Mouse (Mus musculus) spleen, adult 2 months (tissue): Measurements from ENCODE around the gene Slit3. TPM values are rescaled to one million over a fixed set of nuclear protein-coding genes. Genes with fewer than 3 reads are reported as not detected.

Experiments
- DNase-seq, 2 experiments: peaks; one replicate each; pipeline versions ENCODE4 v3.0.0 to v3.0.0-alpha.2; 2012 to 2021; ENCODE audit warnings: low spot score in 2 of 2, low read depth in 1 of 2
- H3K27ac ChIP-seq: fragments of 200-500 bp; 2 replicates; pipeline ENCODE4 v1.5.1; 2012; ENCODE audit warnings: low read length, inconsistent platforms; ENCODE audit not compliant: insufficient read depth
- H3K27me3 ChIP-seq: fragments of 200-500 bp; 2 replicates; pipeline ENCODE4 v1.6.1; 2012; ENCODE audit warnings: mild to moderate bottlenecking, moderate library complexity, low read length, inconsistent platforms; ENCODE audit not compliant: control insufficient read depth, insufficient read depth
- H3K36me3 ChIP-seq: fragments of 200-500 bp; 2 replicates; pipeline ENCODE4 v1.6.1; 2012; ENCODE audit warnings: mild to moderate bottlenecking, low read length, inconsistent platforms; ENCODE audit not compliant: control insufficient read depth, insufficient read depth
- H3K4me1 ChIP-seq: fragments of 200-500 bp; 2 replicates; pipeline ENCODE4 v1.6.1; 2011; ENCODE audit warnings: inconsistent platforms; ENCODE audit not compliant: control insufficient read depth, insufficient read depth, insufficient read length
- H3K4me3 ChIP-seq: fragments of 200-500 bp; 2 replicates; pipeline ENCODE4 v1.5.1; 2011; ENCODE audit warnings: mild to moderate bottlenecking, inconsistent platforms; ENCODE audit not compliant: insufficient read depth, insufficient read length; ENCODE audit errors: extremely low read depth
- CTCF ChIP-seq: fragments of 200-500 bp; IDR thresholded peaks from 2 replicates; pipeline ENCODE4 v1.5.1; 2011; ENCODE audit warnings: mild to moderate bottlenecking, inconsistent platforms; ENCODE audit not compliant: insufficient read depth, insufficient read length, insufficient replicate concordance; ENCODE audit errors: extremely low read depth
- POLR2A ChIP-seq: fragments of 200-500 bp; IDR thresholded peaks from 2 replicates; pipeline ENCODE4 v1.6.1; 2011; ENCODE audit warnings: low read depth, low read length, inconsistent platforms
- WGBS: fragments of 180-500 bp; shearing (Covaris S2); methylation state at CpG from one replicate; pipeline ENCODE4 v1.1.7; 2018; 5-methylcytosine and 5-hydroxymethylcytosine counted together
- polyA plus RNA-seq: library from polyadenylated mRNA; depleted of rRNA; stranded (reverse); fragments of >200 nt; gene quantifications from 2 replicates; pipeline ENCODE4 v1.2.3, GENCODE M21; 2012

Slit3 gene
- polyA plus RNA-seq, 1 experiment: 6.6 TPM

DNA sequence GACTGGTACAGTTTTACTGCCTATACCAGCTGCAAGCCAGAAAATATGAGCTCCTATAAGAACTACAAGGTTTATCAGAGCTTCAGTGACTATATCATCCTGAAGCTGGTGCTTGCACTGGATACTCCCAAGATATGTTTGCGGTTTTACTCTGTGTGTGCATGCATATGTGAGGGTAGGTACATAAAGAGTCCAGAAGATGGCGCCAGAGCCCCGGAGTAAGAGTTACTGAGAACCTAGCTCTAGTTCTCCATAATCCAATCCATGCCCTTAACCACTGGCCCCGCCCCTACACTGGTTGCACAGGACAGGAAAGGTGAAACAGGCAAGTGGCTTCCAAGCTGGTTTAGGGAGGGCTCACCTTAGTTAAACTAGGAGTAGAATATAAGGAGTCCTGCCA, 246.2 kb downstream of the Slit3 start:
- no peak for DNase-seq
- H3K27me3 ChIP-seq: no peaks in the 10 kb centered on the region
- WGBS: 81% methylated on average over 4 of the region's 4 CpGs
- H3K36me3 ChIP-seq: no peaks in the 10 kb centered on the region
- no peak overlapping the region for H3K4me3 ChIP-seq
- TF ChIP-seq POLR2A: no peak
- TF ChIP-seq CTCF: no peak
- no peak overlapping the region for H3K27ac ChIP-seq
- no peaks in the 10 kb centered on the region for H3K4me1 ChIP-seq

DNA sequence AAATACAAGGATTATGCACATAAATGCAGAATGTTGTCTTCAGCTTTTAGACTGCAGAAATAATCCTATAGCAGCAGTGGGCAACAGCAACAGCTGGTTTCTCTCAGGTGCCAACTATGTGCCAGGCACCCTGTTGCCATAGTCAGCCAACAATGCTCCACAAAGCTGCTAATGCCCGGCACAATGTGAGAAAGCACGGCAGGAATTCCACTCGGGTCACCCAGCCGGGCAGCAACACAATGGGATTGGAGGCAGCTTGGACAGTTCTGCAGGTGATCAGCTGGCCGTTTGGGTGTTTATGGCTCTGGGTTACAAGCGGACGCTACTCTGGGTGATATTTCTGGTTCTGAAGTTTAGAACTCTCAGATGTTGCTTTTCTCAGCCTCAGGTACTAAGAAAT, 248.9 kb downstream of the Slit3 start:
- WGBS: 53% methylated on average over 7 of the region's 7 CpGs
- H3K4me3 ChIP-seq: no peak overlapping the region

GRCm38 (mm10) chr11:35370705-35371104, 249.7 kb downstream of the Slit3 start:
- no peak overlapping the region for H3K27ac ChIP-seq
- H3K36me3 ChIP-seq: no peaks in the 10 kb centered on the region
- 40% methylated on average over 5 of the region's 5 CpGs for WGBS
- no peak for TF ChIP-seq POLR2A
- TF ChIP-seq CTCF: no peak
- no peaks in the 10 kb centered on the region for H3K27me3 ChIP-seq
- H3K4me3 ChIP-seq: no peak overlapping the region
- H3K4me1 ChIP-seq: no peaks in the 10 kb centered on the region
- DNase-seq: no peak

More for the DNA sequence above, 248.9 kb downstream of the Slit3 start:
- no peaks in the 10 kb centered on the region for H3K27me3 ChIP-seq
- no peak for DNase-seq
- H3K4me1 ChIP-seq: no peaks in the 10 kb centered on the region
- no peak overlapping the region for H3K27ac ChIP-seq
- H3K36me3 ChIP-seq: no peaks in the 10 kb centered on the region
- TF ChIP-seq POLR2A (no peak), CTCF (no peak)

DNA sequence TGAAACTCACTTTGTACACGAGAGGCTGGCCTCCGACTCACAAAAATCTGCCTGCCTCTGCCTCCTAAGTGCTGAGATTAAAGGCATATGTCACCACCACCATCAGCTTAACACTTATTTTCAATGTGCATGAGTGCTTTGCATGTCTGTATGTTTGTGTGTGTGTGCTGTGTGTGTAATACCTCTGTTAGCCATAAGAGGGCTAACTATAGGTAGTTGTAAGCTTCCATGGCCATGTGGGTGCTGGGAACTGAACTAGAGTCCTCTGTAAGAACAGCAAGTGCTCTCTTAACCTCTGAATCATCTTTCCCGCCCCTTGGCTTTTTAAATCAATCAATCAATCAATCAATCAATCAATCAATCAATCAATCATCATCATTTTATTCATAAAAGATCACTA, 251.4 kb downstream of the Slit3 start:
- DNase-seq: no peak

GRCm38 (mm10) chr11:35375072-35375471, 254.0 kb downstream of the Slit3 start:
- H3K27ac ChIP-seq: no peak overlapping the region
- H3K4me3 ChIP-seq: no peak overlapping the region
- no peaks in the 10 kb centered on the region for H3K4me1 ChIP-seq
- H3K27me3 ChIP-seq: no peaks in the 10 kb centered on the region
- DNase-seq: no peak
- no peaks in the 10 kb centered on the region for H3K36me3 ChIP-seq
- no peak for TF ChIP-seq CTCF
- WGBS: 77% methylated on average over 4 of the region's 4 CpGs

More for the DNA sequence above, 251.4 kb downstream of the Slit3 start:
- Histone ChIP-seq H3K4me3 (no peak overlapping the region), H3K27me3 (no peaks in the 10 kb centered on the region), H3K27ac (no peak overlapping the region), H3K4me1 (no peaks in the 10 kb centered on the region), H3K36me3 (no peaks in the 10 kb centered on the region)
- WGBS: 85% methylated on average over 3 of the region's 3 CpGs
- TF ChIP-seq POLR2A: no peak
- TF ChIP-seq CTCF: no peak

DNA sequence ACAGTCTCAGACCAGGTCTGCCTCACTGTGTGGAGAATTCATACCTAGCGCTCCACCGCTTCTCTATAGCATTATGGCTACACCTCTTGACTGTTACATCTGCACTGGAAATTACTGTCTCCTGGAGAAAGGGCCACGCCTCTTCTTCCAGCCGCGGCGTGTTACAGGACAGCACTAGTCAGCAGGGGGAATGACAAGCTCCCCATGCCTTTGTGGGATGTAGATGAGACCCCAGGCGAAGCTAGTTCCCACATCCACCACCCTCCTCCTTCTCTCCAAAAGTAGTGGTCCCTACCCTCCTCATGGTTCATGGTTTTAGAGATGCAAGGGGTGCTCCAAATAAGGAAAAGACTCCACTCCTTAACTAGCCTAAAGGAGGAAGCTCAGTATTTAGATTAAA, 257.8 kb downstream of the Slit3 start:
- no peak for DNase-seq
- 83% methylated on average over 7 of the region's 7 CpGs for WGBS
- Histone ChIP-seq H3K36me3 (no peaks in the 10 kb centered on the region), H3K4me3 (no peak overlapping the region), H3K27ac (no peak overlapping the region), H3K4me1 (no peaks in the 10 kb centered on the region), H3K27me3 (no peaks in the 10 kb centered on the region)
- no peak for TF ChIP-seq POLR2A
- no peak for TF ChIP-seq CTCF

DNA sequence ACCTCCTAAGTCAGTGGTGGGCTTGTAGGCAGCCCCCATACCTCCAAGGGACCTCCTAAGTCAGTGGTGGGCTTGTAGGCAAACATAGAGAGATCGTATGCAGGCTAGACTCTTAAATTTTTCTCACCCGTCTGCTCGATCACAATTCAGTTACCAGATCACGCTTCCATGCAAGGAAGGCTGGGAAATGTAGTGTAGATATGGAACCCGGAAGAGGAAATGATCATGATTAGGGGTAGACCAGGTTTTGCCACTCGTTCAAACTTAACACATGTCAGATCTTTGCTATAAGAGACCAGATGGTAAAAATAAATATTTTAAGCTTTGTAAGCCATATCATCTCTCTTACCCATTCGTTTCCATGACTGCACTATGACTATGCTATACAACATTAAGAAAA, 258.4 kb downstream of the Slit3 start:
- H3K27me3 ChIP-seq: no peaks in the 10 kb centered on the region
- no peak for TF ChIP-seq CTCF
- TF ChIP-seq POLR2A: no peak
- 86% methylated on average over 7 of the region's 7 CpGs for WGBS
- no peak overlapping the region for H3K27ac ChIP-seq
- H3K4me1 ChIP-seq: no peaks in the 10 kb centered on the region
- no peak for DNase-seq
- no peaks in the 10 kb centered on the region for H3K36me3 ChIP-seq
- no peak overlapping the region for H3K4me3 ChIP-seq
